Mouse (Mus musculus): ENCODE measurements around the gene Macf1. TPM values are rescaled to one million over a fixed set of nuclear protein-coding genes. Genes with fewer than 3 reads are reported as not detected.
"Not testable (repeated sequence)": the region's sequence is repeated elsewhere in the genome, so short reads cannot be mapped to it uniquely, and the experiment has no call there.

Macf1 gene
- total RNA-seq, 2 experiments from 2014 or later: 108 to 123 TPM

DNA sequence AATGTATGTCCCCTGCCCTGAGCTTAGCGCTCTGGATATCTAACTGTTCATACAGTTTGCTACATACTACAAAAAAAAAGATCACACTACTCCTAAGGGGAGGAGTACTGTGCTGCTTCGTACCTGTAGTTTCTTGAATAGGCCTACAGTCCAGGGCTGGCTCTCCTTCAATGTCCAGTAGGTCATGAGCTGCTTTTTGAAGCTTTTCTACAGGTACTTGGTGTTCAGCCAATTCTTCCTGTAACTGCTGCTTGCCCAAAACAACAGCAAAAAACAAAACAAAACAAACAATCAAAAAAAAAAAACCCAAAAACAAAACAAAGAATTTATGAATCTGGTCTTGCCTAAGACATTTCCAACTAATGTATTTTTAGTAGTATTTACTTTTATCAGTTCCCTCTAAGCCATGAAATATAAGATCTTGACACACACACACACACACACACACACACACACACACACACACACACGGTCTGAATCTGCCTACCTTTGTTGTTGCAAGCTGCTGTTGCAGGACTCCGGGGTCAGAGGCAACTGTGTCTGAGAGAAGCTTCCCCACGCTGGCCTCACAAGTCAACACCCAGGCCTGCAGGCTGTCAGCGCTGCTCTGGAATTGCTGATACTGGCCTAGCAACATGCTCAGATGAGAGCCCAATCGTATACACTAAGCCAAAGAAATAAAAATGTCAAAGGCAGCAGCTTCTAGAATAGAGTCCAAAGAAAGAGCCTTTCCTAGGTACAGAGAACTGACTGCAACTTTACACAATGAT, 229.1 kb downstream of the Macf1 start:
- no peak for DNase-seq (ENCODE audit: low spot score in 2 of 2)

DNA sequence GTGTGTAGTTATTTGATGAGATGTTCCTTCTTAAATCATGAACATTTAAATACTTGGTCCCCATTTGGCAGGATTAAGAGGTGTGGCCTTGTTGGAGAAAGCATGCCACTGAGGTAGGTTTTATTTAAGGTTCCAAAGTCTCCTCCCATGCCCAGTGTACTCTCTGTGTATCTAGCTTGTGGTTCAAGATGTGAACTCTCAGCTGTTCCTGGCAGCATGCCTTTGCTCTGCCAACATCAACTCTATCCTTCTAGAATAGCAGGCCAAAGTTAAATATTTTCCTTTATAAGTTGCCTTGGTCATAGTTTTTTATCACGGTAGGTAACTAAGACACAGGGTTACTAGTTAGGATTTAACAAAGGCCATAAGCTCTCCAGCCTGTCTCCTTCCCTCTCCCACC, 230.4 kb downstream of the Macf1 start:
- DNase-seq (ENCODE audit: low spot score in 2 of 2): no peak

DNA sequence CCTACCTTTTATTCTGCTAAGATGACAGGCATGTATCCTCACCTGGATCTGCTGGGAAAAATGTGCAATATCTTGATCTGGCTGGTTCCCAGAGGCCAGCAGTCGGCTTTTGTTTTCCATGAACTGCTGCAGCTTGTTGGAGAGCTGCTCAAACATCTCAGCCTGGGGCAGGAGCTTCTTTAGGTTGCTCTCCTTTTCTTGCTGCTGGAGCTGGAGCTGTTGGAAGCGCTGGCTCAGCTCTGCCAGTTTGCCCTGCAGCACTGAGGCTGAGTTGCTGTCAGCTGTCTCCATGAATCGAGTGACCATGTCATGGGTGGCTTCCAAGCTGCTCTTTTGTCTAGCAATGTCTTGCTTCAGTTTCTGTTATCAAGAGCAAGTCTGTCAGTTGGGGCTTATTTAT, 232.2 kb downstream of the Macf1 start:
- no peak for DNase-seq (ENCODE audit: low spot score in 2 of 2)

DNA sequence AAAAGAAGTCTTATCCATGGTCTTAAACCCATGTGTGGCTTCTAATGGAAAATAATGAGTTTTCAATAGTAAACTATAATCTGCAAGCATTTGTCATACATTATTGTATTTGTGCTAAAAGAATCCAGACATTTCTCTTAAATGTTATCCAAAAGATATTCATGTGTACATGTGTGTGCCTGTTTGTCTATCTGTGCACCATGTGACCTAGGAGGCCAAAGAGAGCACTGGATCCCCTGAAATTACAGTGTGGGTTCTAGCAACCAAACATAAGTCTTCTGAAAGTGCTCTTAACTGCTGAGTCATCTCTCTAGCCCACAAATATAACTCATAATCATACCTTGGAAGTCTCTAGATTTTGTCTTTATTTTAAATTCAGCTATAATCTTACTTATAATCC, 234.9 kb downstream of the Macf1 start:
- no peak for DNase-seq (ENCODE audit: low spot score in 2 of 2)

DNA sequence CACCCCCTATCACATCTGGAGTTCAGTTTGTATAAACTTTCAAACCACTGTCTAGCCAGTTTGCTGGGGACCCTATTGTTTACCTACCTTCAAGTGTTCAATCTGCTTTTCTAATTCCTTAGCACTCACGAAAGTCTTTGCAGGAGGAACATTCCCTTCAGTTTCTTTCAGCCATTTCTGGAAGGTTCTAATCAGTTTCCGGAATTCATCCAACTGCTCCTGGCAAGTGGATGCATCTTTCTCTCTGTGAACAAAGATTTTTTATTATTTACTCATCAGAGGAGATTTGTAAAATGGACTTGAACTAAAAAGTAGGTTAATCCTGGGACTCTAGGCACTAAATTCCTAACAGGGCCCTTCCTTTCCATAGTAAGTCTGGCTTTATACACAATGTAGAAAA, 236.1 kb downstream of the Macf1 start:
- no peak for DNase-seq (ENCODE audit: low spot score in 2 of 2)

DNA sequence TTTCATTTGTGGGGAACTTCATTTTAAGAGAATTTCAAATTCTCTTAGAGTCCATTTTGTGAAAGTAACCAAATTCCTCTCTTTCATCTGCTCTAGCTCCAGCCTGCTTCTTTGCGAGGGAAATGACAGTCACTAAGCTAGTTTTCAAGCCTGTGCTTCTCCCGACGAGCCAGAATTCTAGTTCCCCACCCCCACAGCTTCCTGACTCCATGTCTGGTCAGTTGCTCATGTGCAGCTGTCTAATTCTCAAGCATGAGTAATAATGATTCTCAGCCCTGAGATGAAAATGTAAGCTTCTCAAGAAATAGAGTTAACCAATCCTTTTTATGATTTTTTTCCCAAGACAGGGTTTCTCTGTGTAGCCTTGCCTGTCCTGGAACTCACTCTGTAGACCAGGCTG, 236.9 kb downstream of the Macf1 start:
- no peak for DNase-seq (ENCODE audit: low spot score in 2 of 2)

DNA sequence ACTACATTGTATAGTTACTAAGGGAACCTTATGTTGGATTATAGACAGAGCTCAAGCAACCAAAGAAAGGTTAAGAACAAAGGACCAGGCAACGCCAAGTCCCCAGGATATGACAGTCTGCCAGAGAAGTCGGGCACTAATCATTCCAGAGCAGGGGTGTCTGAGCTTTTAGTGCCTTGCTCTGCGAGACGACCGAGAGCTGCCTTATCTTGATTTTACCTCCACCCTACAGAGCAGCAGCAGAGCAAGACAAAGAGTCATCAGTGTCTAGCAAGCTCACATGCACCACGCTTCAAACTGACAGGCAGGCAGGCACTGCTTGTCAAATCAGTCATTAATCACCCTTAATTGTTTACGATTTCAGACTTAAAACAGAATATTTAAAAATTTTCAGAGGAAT, 237.4 kb downstream of the Macf1 start:
- no peak for DNase-seq (ENCODE audit: low spot score in 2 of 2)

DNA sequence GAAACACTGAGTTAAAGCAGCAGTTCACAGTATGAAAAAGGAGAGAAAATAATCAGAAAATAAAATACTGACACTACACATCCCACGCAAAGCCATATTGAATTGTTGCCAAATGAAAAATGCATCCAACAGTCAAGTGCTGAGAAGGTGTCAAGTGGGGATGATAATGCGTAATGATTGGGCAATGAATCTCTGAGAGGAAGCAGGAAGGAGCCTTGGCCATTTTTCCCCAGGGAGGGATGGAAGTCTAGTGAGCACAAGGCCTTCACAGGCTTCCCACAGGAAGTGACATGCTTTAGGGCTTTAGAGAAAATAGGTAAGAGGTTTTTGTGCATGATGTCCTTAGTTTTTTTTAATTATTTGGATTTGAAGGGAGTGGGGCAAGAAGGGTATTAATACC, 237.9 kb downstream of the Macf1 start:
- not testable (repeated sequence) for DNase-seq (ENCODE audit: low spot score in 2 of 2)

DNA sequence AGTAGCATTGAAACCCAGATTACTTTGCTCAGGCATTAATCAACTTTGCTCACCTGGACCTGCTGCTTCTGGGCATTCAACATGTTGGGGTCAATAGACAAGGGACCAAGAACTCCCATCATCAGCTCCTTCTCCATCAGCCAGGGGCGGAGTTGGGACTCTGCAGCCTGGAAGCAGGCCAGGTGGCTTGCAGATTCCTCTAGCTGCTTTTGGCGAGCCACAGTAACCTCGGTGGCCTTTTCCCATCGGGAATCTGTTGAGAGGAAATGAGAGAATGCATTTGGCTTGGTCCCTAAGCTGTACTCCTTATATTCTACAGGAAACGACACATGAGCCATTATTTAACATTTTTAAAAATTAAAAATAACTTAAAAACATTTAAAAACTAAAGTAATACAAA, 245.7 kb downstream of the Macf1 start:
- DNase-seq (ENCODE audit: low spot score in 2 of 2): peak in 1 of 2 experiments; percentile 47

DNA sequence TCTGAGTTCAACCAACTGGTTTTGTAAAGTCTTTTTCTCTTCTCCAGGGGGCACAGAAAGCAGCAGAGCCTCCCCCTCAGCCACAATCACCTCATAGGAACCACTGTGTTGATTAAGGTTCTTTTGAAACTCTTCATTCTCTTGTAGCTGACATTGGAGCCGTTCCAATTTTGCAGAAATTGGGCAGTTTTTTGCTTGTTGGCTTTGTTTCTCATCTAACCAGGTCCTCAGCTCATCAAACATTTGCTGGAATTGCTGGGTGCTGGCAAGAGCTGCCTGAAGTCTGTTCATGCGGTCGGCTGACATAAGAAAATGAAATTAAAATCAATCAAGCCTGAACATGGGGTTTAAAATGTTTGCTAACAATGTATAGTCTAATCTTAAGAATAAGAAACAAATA, 251.0 kb downstream of the Macf1 start:
- no peak for DNase-seq (ENCODE audit: low spot score in 2 of 2)

DNA sequence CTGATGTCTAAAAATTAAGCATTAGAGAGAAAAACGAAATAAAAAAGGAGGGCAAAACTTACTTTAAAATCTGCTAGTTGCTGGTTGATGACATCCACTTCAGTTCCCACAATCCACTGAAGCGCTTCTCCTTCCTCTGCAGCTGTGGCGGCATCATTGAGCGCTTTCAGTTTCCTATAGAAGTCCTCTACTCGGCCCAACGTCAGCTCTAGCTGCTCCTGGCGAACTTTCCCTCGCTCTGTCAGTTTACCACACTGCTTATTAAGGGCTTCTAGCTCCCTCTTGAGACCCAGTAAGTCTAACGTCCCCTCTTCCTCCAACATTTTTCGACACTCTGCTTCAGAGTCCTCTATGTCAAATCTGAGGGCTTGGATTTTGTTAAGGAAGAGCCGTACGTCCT, 252.2 kb downstream of the Macf1 start:
- DNase-seq (ENCODE audit: low spot score in 2 of 2): no peak

DNA sequence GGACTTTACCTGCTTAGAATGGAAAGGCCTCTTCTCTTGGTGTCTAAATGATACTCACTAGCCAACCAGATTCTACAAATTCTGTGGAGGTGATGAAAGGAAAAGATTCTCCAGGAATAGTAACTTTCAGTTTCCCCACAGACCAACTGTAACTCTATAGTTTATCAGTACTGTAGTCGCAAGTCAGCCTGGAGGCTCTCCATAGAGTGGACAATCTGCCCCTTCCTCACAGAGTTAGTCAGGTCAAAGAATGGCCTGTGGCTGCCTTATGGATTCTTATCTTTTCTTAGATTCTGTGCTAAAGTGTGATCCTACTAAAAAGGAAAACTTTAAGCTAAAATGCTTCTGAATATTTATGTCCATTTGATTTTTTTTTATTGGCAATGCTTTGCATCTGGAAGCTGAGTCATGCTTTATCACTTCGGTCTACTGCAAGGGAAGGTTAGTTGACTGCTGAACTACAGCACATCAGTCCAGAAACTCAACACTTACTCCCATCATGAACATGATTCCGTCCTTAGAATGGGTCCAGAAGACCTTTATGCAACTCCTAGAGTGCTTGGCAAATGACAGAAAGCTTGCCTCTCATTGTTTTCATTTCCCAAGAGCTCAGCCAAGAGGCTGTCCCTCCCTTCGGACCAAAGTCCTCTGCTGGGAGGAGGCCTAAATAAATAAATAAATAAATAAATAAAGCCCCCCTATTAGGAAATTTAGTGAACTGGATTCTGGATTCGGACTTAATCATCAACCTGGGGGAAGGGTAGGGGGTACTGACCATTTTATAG, 256.1 kb downstream of the Macf1 start:
- no peak for DNase-seq (ENCODE audit: low spot score in 2 of 2)

DNA sequence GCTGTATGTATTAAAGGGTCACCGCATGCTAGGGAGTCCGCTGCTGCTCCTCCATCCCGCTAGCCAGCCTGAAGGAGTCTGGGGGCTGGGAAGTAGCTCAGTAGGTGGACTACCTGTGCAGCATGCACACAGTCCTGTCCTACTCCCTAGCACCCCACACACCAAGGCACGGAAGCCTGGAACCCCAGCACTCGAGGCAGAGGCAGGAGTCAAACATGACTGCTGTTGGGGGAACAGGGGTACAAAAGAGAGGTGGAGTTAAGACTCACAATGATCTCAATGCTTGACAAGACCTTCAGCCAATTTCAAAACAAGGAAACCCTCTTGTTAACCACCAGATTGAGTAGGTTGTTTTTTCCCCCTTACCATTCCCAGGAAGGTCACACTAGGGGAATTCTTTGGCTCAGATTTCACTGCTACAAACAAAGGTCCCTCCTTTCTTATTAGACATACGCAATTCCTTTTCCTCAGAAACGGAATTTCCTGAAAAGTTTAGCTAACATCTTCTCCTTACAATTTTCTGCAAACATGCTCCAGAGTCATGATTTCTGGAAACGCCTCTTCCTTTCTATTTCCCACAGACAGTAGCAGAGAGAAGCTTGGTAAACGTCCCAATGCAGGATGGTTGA, 256.8 kb downstream of the Macf1 start:
- DNase-seq (ENCODE audit: low spot score in 2 of 2): no peak

DNA sequence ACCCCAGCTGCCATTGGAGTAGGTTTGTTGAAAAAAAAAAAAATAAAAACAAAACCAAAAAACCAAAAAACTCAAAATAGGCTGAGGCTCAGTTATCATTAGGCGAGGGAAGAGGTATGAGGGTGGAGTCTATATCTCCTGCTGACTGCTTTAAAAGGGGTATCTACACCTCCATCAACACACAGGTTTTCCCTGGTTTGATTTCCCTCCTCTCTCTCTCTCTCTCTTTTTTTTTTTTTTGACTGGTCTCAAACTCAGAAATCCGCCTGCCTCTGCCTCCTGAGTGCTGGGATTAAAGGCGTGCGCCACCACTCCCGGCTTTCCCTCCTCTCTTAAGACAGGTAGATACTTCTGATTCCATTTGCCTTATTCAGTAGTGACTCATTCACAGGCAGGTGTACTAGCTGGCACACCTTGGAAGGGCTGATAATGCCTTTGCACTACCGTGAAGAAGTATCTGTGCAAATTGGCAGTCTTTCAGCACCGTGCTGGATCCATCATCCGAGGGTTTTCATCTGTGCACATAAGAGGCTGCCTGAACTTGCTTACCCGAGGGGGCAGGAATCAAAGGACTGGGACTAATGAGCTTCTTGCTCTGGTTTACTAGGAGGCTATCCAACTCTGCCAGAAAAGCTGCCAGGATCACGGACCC, 257.6 kb downstream of the Macf1 start:
- no peak for DNase-seq (ENCODE audit: low spot score in 2 of 2)

DNA sequence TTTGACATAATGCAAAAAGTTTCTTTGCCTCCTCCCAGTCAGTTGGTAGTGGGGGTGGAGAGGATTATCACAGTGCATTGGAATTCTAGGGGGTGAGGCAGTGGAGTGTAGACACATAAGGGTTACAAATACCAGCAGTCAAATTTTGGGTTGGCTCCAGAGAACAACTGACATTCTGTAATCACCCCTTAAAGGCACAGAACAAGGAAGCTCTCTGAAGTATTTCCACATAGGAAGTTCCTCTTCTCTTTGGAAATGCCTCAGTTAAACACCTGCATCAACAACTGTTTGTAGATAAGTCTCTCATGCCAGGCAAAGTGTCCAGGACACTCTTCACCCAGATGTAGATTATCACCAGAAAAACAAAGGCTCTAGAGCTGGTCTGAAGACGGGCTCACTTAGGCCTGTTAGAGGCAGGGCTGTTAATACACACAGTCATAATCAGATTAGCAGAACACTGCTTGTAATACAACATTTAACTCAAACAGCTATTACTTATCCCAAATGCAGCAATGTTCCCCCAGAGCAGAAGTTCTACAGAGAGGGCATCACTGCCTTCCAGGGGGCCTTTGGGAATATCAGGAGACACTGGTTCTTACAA, 258.4 kb downstream of the Macf1 start:
- no peak for DNase-seq (ENCODE audit: low spot score in 2 of 2)

DNA sequence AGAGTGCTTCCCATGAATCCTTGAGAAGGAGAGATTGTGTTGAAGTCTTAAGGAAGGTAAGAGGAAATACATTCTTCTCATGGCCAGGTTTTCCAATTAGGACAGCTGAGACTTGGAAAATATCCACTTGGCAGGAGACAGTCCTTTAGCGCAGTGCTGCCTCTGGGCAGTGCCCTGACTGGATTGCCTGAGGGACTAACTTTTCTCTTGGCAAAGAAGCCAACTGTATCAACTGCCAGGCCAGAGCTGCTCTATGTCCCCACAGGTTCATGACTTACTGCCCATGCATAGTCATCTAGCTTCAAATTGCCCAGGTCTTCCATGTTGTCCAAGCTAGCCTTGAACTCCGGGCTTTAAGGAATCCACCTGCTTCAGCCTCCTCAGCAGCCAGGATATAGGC, 260.1 kb downstream of the Macf1 start:
- DNase-seq (ENCODE audit: low spot score in 2 of 2): no peak

DNA sequence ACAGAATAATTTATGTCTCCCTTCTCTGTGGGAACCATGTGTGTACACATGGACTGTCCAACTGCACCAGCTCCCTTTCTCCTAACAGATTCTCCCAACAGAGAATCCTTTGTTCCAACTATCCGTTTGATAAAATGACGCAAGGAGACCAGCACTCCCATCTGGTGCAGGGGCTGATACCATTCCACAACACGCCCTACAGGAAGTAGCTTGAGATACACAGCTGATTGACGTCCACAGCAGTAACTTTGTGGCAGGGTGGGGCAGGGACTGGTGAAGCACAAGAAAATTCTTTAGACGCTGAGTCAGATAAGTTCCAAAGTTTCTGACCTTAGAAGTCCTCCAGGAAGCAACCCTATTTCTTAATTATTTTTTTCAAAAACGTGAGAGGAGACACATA, 261.3 kb downstream of the Macf1 start:
- no peak for DNase-seq (ENCODE audit: low spot score in 2 of 2)

DNA sequence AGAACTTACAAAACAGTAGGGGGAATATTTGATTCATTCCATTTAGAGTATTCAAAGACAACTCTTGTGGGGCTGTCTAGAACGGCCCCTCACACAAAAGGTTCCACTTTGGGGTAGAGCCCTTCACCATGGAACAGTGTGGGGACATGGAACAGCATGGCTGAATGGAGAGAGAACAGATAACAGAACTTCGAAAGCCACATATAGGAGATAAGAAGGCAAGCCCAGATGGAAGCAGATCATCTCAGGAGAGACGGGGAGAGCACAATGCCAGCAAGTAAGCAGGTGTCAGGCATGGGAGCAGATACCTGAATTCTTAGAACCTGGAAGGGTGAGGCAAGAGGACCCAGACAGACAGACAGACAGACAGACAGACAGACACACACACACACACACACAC, 266.1 kb downstream of the Macf1 start:
- no peak for DNase-seq (ENCODE audit: low spot score in 2 of 2)

DNA sequence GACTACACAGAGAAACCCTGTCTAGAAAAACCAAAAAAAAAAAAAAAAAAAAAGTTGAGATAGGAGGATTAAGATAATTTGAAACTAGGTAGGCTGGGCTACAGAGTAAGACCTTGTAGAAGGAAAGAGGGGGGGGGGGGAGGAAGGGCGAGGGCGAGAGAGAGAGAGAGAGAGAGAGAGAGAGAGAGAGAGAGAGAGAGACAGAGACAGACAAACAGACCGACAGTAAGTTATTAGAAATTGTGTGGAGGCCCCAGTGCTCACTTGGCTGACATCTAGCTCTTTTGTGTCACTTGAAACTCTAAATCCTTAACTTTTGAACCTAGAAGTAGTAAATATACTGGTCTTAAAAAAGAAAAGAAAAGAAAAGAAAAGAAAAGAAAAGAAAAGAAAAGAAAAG, 266.7 kb downstream of the Macf1 start:
- no peak for DNase-seq (ENCODE audit: low spot score in 2 of 2)

DNA sequence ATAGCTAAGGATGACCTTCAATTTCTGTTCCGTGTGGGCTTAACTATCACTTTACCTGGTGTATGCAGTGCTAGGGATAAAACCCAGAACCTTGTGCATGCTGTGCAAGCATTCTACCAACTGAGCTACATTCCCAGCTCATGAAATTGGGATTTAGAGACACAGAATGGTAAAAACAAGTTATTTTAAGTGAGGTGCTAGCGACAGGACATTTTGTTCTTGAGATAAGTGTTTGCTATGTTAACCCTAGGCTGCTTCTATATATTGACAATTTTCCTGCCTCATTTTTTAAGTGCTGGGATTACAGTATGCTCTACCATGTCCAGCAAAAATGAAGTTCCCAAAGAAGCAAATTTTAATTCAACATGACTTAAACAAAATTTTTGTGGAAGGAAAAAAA, 267.3 kb downstream of the Macf1 start:
- DNase-seq (ENCODE audit: low spot score in 2 of 2): no peak

DNA sequence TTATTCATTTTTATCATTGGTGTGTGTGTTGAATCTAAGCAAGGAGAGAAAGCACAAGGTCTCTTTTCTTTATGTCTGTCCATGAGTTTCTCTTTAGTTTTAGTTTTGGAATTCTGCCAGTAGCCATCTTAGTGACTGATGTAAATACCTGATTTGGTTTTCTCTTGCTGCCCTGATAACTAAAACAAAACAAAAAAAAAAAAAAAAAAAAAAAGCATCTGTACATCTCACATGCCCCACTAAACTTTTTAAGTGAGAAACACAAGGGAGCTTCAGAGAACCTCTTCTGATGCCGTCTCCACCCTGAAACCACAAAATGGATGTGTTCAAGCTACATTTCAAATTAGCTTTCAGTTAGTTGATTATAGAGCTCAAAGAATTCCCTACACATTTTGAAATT, 268.6 kb downstream of the Macf1 start:
- DNase-seq (ENCODE audit: low spot score in 2 of 2): no peak

Measured in adrenal gland, adult 18-20 months (tissue).